Mouse (Mus musculus): ENCODE measurements at regions not wholly inside any gene's neighbourhood (a gene's known extent, or its start where the extent isn't known, plus 50 kb on each side); places are given as distances from the start of the nearest gene placed in this dataset.

DNA sequence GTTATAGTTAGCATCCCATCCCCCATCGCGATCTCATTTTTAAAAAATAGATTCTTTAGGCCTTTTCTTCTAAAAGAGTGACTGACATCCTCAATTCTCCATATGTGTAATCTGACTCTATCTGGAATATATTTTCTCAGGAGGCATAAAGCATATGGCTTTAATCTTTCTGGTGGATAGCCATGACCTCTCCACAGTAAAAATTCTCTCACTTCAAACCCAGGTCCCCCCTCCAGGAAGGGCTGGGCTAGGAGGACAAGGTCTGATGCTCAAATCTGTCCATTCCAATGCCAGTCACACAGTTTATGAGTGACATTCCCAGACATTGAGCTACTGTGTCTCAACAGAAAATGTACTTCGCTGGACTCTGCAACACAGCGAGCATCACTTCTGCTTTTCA is 226.8 kb upstream of the Kdm8 start:
- WGBS: 94% methylated on average over 4 of the region's 4 CpGs
- no peak overlapping the region for H3K27ac ChIP-seq (ENCODE audit: insufficient read depth, low read depth, low read length)
- H3K27me3 ChIP-seq (ENCODE audit: control insufficient read depth, insufficient read depth, low read length): no peaks in the 10 kb centered on the region
- no peaks in the 10 kb centered on the region for H3K36me3 ChIP-seq (ENCODE audit: control insufficient read depth, insufficient read depth, low read length)
- H3K4me1 ChIP-seq (ENCODE audit: control insufficient read depth, insufficient read depth, insufficient read length, low read length): no peaks in the 10 kb centered on the region
- no peak overlapping the region for H3K4me3 ChIP-seq (ENCODE audit: low read depth, low read length)
- TF ChIP-seq POLR2A (IDR thresholded peaks at IDR 0.05; ENCODE audit: low read depth, low read length): no peak
- no peak for TF ChIP-seq CTCF (IDR thresholded peaks at IDR 0.05; ENCODE audit: extremely low read depth, insufficient read length, insufficient replicate concordance, low read depth, low read length)

DNA sequence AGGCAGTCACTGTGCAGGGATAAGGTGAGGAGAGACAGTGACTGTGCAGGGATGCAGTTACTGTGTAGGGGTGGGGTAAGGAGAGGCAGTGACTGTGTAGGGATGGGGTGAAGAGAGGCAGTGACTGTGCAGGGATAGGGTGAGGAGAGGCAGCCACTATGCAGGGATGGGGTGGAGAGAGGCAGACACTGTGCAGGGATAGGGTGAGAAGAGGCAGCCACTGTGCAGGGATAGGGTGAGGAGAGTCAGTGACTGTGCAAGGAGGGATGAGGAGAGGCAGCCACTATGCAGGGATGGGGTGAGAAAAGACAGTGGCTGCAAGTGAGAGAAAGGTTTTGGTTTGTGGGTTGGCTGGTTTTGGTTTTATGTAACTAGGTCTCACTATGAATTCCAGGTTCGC is 221.8 kb upstream of the Kdm8 start:
- TF ChIP-seq POLR2A (IDR thresholded peaks at IDR 0.05; ENCODE audit: low read depth, low read length) (no peak), CTCF (IDR thresholded peaks at IDR 0.05; ENCODE audit: extremely low read depth, insufficient read length, insufficient replicate concordance, low read depth, low read length) (no peak)
- 71% methylated on average over 1 of the region's 1 CpGs for WGBS
- Histone ChIP-seq H3K27me3 (ENCODE audit: control insufficient read depth, insufficient read depth, low read length) (no peaks in the 10 kb centered on the region), H3K36me3 (ENCODE audit: control insufficient read depth, insufficient read depth, low read length) (no peaks in the 10 kb centered on the region), H3K4me3 (ENCODE audit: low read depth, low read length) (no peak overlapping the region), H3K4me1 (ENCODE audit: control insufficient read depth, insufficient read depth, insufficient read length, low read length) (no peaks in the 10 kb centered on the region), H3K27ac (ENCODE audit: insufficient read depth, low read depth, low read length) (no peak overlapping the region)

DNA sequence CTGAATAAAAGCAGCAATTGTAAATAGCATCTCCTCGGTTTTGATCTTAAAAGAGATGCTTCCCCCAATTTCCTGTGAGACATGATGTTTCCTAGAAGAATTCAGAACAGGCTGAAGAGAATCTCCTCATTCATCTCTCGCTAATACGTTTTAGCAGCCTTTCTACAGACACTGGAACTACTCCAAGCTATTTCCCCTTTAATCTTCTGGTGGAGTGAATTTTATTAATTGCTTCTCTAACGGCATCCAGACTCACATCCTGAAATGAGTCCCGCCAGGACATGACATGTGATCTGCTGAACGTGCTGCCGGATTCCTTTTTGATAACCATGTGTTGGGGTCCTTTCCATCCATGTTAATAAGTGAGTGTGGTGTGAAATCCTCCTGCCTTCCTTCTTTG is 209.6 kb upstream of the Kdm8 start:
- WGBS: 67% methylated on average over 7 of the region's 7 CpGs
- TF ChIP-seq CTCF (IDR thresholded peaks at IDR 0.05; ENCODE audit: extremely low read depth, insufficient read length, insufficient replicate concordance, low read depth, low read length) (no peak), POLR2A (IDR thresholded peaks at IDR 0.05; ENCODE audit: low read depth, low read length) (no peak)
- no peaks in the 10 kb centered on the region for H3K4me1 ChIP-seq (ENCODE audit: control insufficient read depth, insufficient read depth, insufficient read length, low read length)

DNA sequence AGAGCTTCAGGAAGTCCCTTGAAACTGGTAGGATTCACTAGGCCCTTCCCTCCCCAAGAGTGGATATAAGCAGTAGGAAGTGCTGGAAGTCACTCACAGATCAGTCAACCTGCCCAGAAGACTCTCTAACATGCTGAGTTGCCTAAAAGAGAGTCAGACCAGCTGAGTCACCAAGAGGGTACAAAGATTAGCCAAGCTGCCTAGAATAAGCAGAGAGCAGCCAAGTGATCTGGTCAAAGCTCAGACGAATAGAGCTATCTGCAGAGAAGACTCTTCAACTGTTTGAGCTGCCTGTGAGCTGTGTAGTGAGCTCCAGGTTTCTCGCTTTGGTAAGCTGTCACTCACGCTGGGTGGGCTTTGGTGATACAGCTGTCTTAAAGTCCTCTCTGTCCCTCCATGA is 207.4 kb upstream of the Kdm8 start:
- TF ChIP-seq POLR2A (IDR thresholded peaks at IDR 0.05; ENCODE audit: low read depth, low read length) (no peak), CTCF (IDR thresholded peaks at IDR 0.05; ENCODE audit: extremely low read depth, insufficient read length, insufficient replicate concordance, low read depth, low read length) (no peak)
- Histone ChIP-seq H3K27me3 (ENCODE audit: control insufficient read depth, insufficient read depth, low read length) (no peaks in the 10 kb centered on the region), H3K4me1 (ENCODE audit: control insufficient read depth, insufficient read depth, insufficient read length, low read length) (no peaks in the 10 kb centered on the region), H3K36me3 (ENCODE audit: control insufficient read depth, insufficient read depth, low read length) (no peaks in the 10 kb centered on the region), H3K27ac (ENCODE audit: insufficient read depth, low read depth, low read length) (no peak overlapping the region), H3K4me3 (ENCODE audit: low read depth, low read length) (no peak overlapping the region)
- 66% methylated on average over 3 of the region's 3 CpGs for WGBS

More for the DNA sequence above, 209.6 kb upstream of the Kdm8 start:
- Histone ChIP-seq H3K27me3 (ENCODE audit: control insufficient read depth, insufficient read depth, low read length) (no peaks in the 10 kb centered on the region), H3K4me3 (ENCODE audit: low read depth, low read length) (no peak overlapping the region), H3K36me3 (ENCODE audit: control insufficient read depth, insufficient read depth, low read length) (no peaks in the 10 kb centered on the region), H3K27ac (ENCODE audit: insufficient read depth, low read depth, low read length) (no peak overlapping the region)

DNA sequence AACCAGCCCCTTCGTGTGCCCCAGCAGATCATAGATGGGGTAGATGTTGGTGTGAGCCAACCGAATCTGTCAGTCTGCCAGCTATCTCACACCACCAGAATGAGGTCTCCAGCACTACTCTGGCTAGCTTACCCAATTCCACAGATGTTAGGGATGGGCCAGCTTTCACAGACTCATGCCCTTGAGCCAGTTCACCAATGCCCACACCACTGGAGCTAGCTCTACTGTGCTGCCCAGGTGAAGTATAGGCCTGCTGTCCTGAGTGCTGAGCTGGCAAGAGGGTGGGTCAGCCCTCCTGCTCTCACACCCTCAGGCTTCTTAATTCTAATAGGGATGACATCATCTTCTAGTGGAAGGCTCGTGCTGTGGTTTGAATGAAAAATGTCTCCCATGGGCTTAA is 201.5 kb upstream of the Kdm8 start:
- TF ChIP-seq CTCF (IDR thresholded peaks at IDR 0.05; ENCODE audit: extremely low read depth, insufficient read length, insufficient replicate concordance, low read depth, low read length) (no peak), POLR2A (IDR thresholded peaks at IDR 0.05; ENCODE audit: low read depth, low read length) (no peak)
- Histone ChIP-seq H3K36me3 (ENCODE audit: control insufficient read depth, insufficient read depth, low read length) (no peaks in the 10 kb centered on the region), H3K27ac (ENCODE audit: insufficient read depth, low read depth, low read length) (no peak overlapping the region), H3K27me3 (ENCODE audit: control insufficient read depth, insufficient read depth, low read length) (no peaks in the 10 kb centered on the region), H3K4me3 (ENCODE audit: low read depth, low read length) (no peak overlapping the region), H3K4me1 (ENCODE audit: control insufficient read depth, insufficient read depth, insufficient read length, low read length) (no peaks in the 10 kb centered on the region)
- 65% methylated on average over 3 of the region's 3 CpGs for WGBS

GRCm38 (mm10) chr7:125248386-125248785 is 196.1 kb upstream of the Kdm8 start:
- WGBS: 82% methylated on average over 3 of the region's 3 CpGs
- Histone ChIP-seq H3K27ac (ENCODE audit: insufficient read depth, low read depth, low read length) (no peak overlapping the region), H3K36me3 (ENCODE audit: control insufficient read depth, insufficient read depth, low read length) (no peaks in the 10 kb centered on the region), H3K27me3 (ENCODE audit: control insufficient read depth, insufficient read depth, low read length) (no peaks in the 10 kb centered on the region), H3K4me1 (ENCODE audit: control insufficient read depth, insufficient read depth, insufficient read length, low read length) (no peaks in the 10 kb centered on the region), H3K4me3 (ENCODE audit: low read depth, low read length) (no peak overlapping the region)
- TF ChIP-seq CTCF (IDR thresholded peaks at IDR 0.05; ENCODE audit: extremely low read depth, insufficient read length, insufficient replicate concordance, low read depth, low read length): no peak
- no peak for TF ChIP-seq POLR2A (IDR thresholded peaks at IDR 0.05; ENCODE audit: low read depth, low read length)

GRCm38 (mm10) chr7:125250385-125250784 is 194.1 kb upstream of the Kdm8 start:
- Histone ChIP-seq H3K36me3 (ENCODE audit: control insufficient read depth, insufficient read depth, low read length) (no peaks in the 10 kb centered on the region), H3K4me3 (ENCODE audit: low read depth, low read length) (no peak overlapping the region), H3K27ac (ENCODE audit: insufficient read depth, low read depth, low read length) (no peak overlapping the region), H3K4me1 (ENCODE audit: control insufficient read depth, insufficient read depth, insufficient read length, low read length) (no peaks in the 10 kb centered on the region), H3K27me3 (ENCODE audit: control insufficient read depth, insufficient read depth, low read length) (no peaks in the 10 kb centered on the region)
- TF ChIP-seq POLR2A (IDR thresholded peaks at IDR 0.05; ENCODE audit: low read depth, low read length) (no peak), CTCF (IDR thresholded peaks at IDR 0.05; ENCODE audit: extremely low read depth, insufficient read length, insufficient replicate concordance, low read depth, low read length) (no peak)
- 64% methylated on average over 2 of the region's 2 CpGs for WGBS
